Mouse (Mus musculus) megakaryocyte, embryonic 14.5 days (primary cell): Measurements from ENCODE around the gene Ptn.

Experiments
- FLI1 ChIP-seq: IDR thresholded peaks from 2 replicates; pipeline ENCODE4 v1.6.1; 2012; ENCODE audit warnings: low read length, inconsistent platforms, mixed read lengths
- GATA1 ChIP-seq: IDR thresholded peaks from 3 replicates; pipeline ENCODE4 v1.6.1; 2012; ENCODE audit warnings: mixed read lengths, low read length, inconsistent platforms, borderline replicate concordance

DNA sequence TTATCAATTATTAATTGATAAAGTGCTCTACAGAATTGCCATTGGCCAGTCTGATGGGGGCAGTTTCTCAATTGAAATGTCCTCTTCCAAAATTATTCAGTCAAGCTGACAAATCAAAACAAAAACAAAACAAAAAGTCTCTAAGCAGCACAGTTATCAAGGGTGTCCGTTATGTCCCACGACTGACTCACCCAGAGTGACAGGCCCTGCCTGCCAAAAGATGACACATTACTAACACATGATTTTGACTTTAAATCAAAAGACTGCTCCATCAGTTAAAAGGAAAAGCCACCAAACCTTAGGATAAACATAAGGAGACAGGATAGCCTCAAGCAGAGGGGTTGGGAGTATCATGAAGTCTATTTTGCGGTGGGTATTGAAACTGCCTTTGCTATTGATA, 6.6 kb upstream of the Ptn start:
- TF ChIP-seq GATA1 (no peak), FLI1 (no peak)
